Mouse (Mus musculus): ENCODE data around the gene Nin.
"Not testable (repeated sequence)": the region's sequence is repeated elsewhere in the genome, so short reads cannot be mapped to it uniquely, and the experiment has no call there.

DNA sequence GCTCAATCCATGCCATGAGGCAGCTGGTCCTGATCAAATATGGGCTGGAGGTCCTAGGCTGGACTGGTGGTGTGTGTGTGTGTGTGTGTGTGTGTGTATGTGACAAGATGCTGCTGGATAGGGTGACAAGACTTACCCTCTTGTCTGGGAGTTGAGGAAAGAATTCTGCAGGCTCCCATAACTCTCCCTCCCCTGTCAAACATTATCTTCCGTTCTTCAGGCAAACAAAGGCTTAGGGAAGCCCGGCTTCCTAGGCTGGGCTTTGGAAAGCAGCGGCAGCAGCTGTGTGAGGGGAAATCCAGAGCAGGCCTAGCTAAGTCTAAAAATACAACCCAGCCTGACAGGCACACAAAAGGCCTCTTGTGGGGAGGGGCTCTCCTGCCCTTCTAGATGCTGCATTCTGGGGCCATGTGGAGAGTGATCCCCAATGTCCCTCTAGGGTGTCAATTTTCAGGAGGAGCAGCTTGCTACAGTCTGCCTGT, 30.6 kb upstream of the Nin start:
- not testable (repeated sequence) for TF ChIP-seq CTCF (IDR thresholded peaks at IDR 0.05; ENCODE audit: low read depth, low read length); POLR2A (IDR thresholded peaks at IDR 0.05; ENCODE audit: extremely low read depth, insufficient read depth, low read length)
